ENCODE assay signal across 12 mouse cellular contexts in the genomic region with DNA sequence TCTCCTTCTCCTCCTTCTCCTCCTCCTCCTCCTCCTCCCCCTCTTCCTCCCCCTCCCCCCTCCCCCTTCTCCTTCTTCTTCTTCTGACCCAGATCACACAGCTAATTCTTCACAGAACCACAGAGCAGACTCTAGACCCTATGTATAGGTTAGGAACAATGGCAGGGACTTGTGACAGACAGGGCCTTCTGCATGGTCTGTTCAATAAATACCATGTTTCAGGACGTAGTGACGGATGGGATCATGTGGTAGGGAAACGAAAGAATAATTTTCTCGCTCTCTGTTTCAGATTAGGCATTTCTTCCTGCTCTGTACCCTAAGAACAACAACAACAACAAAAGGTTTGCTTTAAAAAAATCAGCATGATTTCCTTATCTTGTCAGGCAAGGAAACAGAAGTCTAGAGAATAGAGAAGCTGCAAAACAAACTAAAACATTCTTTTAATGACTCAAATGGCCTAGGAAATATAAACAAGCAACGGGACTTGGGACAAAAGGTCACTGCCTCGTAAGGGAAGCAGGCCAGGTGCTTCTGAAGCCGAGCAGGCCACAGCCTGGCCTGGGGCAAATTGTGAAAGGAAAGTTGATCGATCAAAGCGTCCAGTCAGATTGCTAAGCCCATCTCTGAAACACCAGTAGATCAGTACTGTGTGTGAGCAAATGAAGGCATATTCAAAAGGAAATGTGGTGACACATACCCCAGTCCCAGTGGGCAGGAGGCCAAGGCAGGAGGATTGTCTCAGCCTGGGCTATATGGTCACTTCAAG. TPM values are rescaled to one million over a fixed set of nuclear protein-coding genes. Genes with fewer than 3 reads are reported as not detected.
DNase-seq lines count a peak whose midpoint lies in the region; ATAC-seq and TF ChIP-seq lines count a peak whose summit lies in the region.
"Had no signal": no experiment of that assay in that cellular context is flagged by ENCODE, and none has a peak within 500 bp of the region (broad histone marks: within the 10 kb centered on the region; RNA-seq: fewer than 3 reads in every experiment).

No protein-coding gene starts in this region.

- H3K27ac ChIP-seq in heart, embryonic 14.5 days (replicated peaks in 1 of 2; ENCODE audit: control insufficient read depth in 1 of 2, insufficient read depth in 1 of 2, low read depth in 2 of 2, low read length in 2 of 2): peak overlapping the region; percentile 29; a peak in 3 of 4 replicates
- peak overlapping the region; percentile 35; the same call in 1 of the 2 replicates for H3K27ac ChIP-seq in testis, adult 2 months (ENCODE audit: control insufficient read depth, insufficient read depth, low read depth, low read length)
- H3K27ac ChIP-seq in liver, embryonic 15.5 days (replicated peaks): peak overlapping the region; percentile 48; the same call in 1 of the 2 replicates
- H3K27ac ChIP-seq: embryonic facial prominence, embryonic 15.5 days had no signal

- no peaks in the 10 kb centered on the region for H3K36me3 ChIP-seq in heart, embryonic 14.5 days (ENCODE audit: control insufficient read depth, insufficient read depth, low read length)
- H3K36me3 ChIP-seq in testis, adult 2 months (ENCODE audit: control insufficient read depth, insufficient read depth, low read length): no peaks in the 10 kb centered on the region
- no peaks in the 10 kb centered on the region for H3K36me3 ChIP-seq in liver, embryonic 15.5 days (replicated peaks)
- H3K36me3 ChIP-seq: embryonic facial prominence, embryonic 15.5 days had no signal

- TF ChIP-seq CTCF in testis, adult 2 months (IDR thresholded peaks at IDR 0.05; ENCODE audit: control insufficient read depth, insufficient read depth, insufficient replicate concordance, low read depth, low read length): no peak

- no peaks in the 10 kb centered on the region for H3K27me3 ChIP-seq in heart, embryonic 14.5 days (ENCODE audit: control insufficient read depth, insufficient read depth, low read length)
- no peaks in the 10 kb centered on the region for H3K27me3 ChIP-seq in testis, adult 2 months (ENCODE audit: control insufficient read depth, insufficient read depth, low read length)
- H3K27me3 ChIP-seq in liver, embryonic 15.5 days: no peaks in the 10 kb centered on the region
- H3K27me3 ChIP-seq: embryonic facial prominence, embryonic 15.5 days had no signal

- no peak overlapping the region for H3K4me2 ChIP-seq in heart, embryonic 14.5 days (ENCODE audit: low read length)
- no peak overlapping the region for H3K4me2 ChIP-seq in liver, embryonic 15.5 days
- H3K4me2 ChIP-seq: embryonic facial prominence, embryonic 15.5 days had no signal

- intact Hi-C loops in heart, postnatal 25 days (cut with DNase I): no loop called here

- ATAC-seq in heart, embryonic 14.5 days (ENCODE audit: insufficient number of reproducible peaks, insufficient read depth, low FRiP score, low read depth): no peak
- ATAC-seq in liver, embryonic 15.5 days (ENCODE audit: insufficient read depth): peak; percentile 58; the same call in 1 of the 2 replicates
- ATAC-seq: forebrain, postnatal 0 days had no signal

- TF ChIP-seq POLR2A in testis, adult 2 months (IDR thresholded peaks at IDR 0.05; ENCODE audit: control insufficient read depth, low read depth, low read length): no peak

- peaks cover 3 to 4% of the 10 kb centered on the region in 2 experiments; a peak in 3 of 4 replicates for H3K4me1 ChIP-seq in heart, embryonic 14.5 days (ENCODE audit: control insufficient read depth in 2 of 2, insufficient read depth in 2 of 2, low read length in 2 of 2)
- no peaks in the 10 kb centered on the region for H3K4me1 ChIP-seq in testis, adult 2 months (ENCODE audit: control insufficient read depth, insufficient read depth, low read length)
- H3K4me1 ChIP-seq in liver, embryonic 15.5 days (replicated peaks): peaks cover 26% of the 10 kb centered on the region

- no peaks in the 10 kb centered on the region for H3K9me3 ChIP-seq in heart, embryonic 14.5 days (ENCODE audit: control insufficient read depth, low read length)
- no peaks in the 10 kb centered on the region for H3K9me3 ChIP-seq in liver, embryonic 15.5 days (replicated peaks)
- H3K9me3 ChIP-seq: embryonic facial prominence, embryonic 15.5 days had no signal

- H3K4me3 ChIP-seq in heart, embryonic 14.5 days (ENCODE audit: control insufficient read depth in 1 of 2, insufficient read depth in 1 of 2, low read depth in 1 of 2, low read length in 2 of 2): no peak overlapping the region
- H3K4me3 ChIP-seq in testis, adult 2 months (ENCODE audit: control insufficient read depth, low read depth, low read length): no peak overlapping the region
- H3K4me3 ChIP-seq in liver, embryonic 15.5 days (replicated peaks): no peak overlapping the region
- H3K4me3 ChIP-seq: embryonic facial prominence, embryonic 15.5 days had no signal

- H3K9ac ChIP-seq in heart, embryonic 14.5 days (ENCODE audit: low read length): no peak overlapping the region
- no peak overlapping the region for H3K9ac ChIP-seq in liver, embryonic 15.5 days
- H3K9ac ChIP-seq: embryonic facial prominence, embryonic 15.5 days; forebrain, postnatal 0 days had no signal

- DNase-seq in heart, postnatal 25 days (ENCODE audit: low spot score): no peak
- no peak for DNase-seq in testis, postnatal 14 days (ENCODE audit: low spot score)
- no peak for DNase-seq in ovary, postnatal 14 days (ENCODE audit: low spot score)
- DNase-seq in urinary bladder, adult 18-20 months (ENCODE audit: low spot score in 2 of 2): no peak
- DNase-seq in urinary bladder, postnatal 36 days (ENCODE audit: low spot score in 2 of 2): no peak
- DNase-seq: cerebellum, adult 11-12 months; forebrain, postnatal 0 days; right cerebral cortex, adult 18-20 months had no signal

- 55% methylated on average over 9 of the region's 9 CpGs for WGBS in heart, embryonic 14.5 days
- 50% methylated on average over 9 of the region's 9 CpGs for WGBS in liver, embryonic 15.5 days (ENCODE audit: insufficient replicate concordance)

RNA-seq across cellular contexts. Expression of gene Mat2a, which starts 20.9 kb away (rescaled TPM):
- 265 and 281 TPM in 2 replicates for polyA plus RNA-seq in heart, embryonic 14.5 days (2014; fragmentation: Nextera tagmentation; extraction: Ambion mirVana)
- 100 to 1,000 TPM; 106 to 141 TPM for total RNA-seq in heart, postnatal 25 days (2021)
- polyA plus RNA-seq in testis, adult 2 months (2012; rRNA removed): 55.5 and 67.4 TPM in 2 replicates
- 136 and 143 TPM in 2 replicates for polyA plus RNA-seq in liver, embryonic 15.5 days (2015; fragmentation: Nextera tagmentation; extraction: Ambion mirVana)

RNA-seq across cellular contexts. Expression of gene Ggcx, which starts 46.1 kb away (rescaled TPM):
- 24.1 and 26.3 TPM in 2 replicates for polyA plus RNA-seq in heart, embryonic 14.5 days (2014; fragmentation: Nextera tagmentation; extraction: Ambion mirVana)
- 10 to 100 TPM; 33.3 to 35.0 TPM for total RNA-seq in heart, postnatal 25 days (2021)
- 4.0 and 4.1 TPM in 2 replicates for polyA plus RNA-seq in testis, adult 2 months (2012; rRNA removed)
- polyA plus RNA-seq in liver, embryonic 15.5 days (2015; fragmentation: Nextera tagmentation; extraction: Ambion mirVana): 27.5 and 29.8 TPM in 2 replicates
